18 mouse cellular contexts compared by ENCODE assay signal in the genomic region with DNA sequence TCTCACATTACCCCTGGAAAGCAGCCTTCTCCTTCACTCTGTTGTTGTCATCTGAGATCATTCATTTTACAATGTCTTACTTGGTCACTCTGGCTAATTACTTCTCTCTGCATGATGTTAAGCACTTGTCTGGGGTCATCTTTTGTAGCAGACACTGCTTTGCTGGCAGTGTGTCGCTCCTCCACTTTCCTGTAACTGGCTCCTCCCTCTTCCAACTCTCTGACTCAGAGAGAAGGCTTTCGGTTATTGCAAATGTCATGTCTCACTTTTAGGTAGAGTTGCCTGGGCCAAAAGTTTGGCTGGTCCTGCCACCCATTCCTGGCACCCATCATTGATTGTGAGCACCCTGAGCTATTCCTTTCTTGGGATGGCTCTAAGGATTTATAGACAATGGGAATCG. TPM values are rescaled to one million over a fixed set of nuclear protein-coding genes. Genes with fewer than 3 reads are reported as not detected.
A peak's percentile ranks its signal among the peaks of the same experiment; 100 is the strongest.
DNase-seq lines count a peak whose midpoint lies in the region; ATAC-seq and TF ChIP-seq lines count a peak whose summit lies in the region.
"Had no signal": no experiment of that assay in that cellular context is flagged by ENCODE, and none has a peak within 500 bp of the region (broad histone marks: within the 10 kb centered on the region; RNA-seq: fewer than 3 reads in every experiment).

No protein-coding gene starts in this region.

- 0 out of 2 replicates have a peak, but pooled peaks have one; percentile 5 for ATAC-seq in kidney, embryonic 16.5 days (ENCODE audit: low FRiP score, low TSS enrichment)
- ATAC-seq in Patski = peak; percentile 50

- H3K9ac ChIP-seq in kidney, embryonic 16.5 days (replicated peaks; ENCODE audit: low read length) = no peak overlapping the region
- H3K9ac ChIP-seq: kidney, embryonic 15.5 days; limb, embryonic 15.5 days; liver, embryonic 15.5 days; neural tube, embryonic 12.5 days had no signal

- CTCF ChIA-PET in Patski (lab: Charles Lee) = interaction anchor here (1.7 to 2.3 kb wide), 2 partner anchors 8 to 10 kb away, joined by 5 to 13 read pairs; no protein-coding TSS in a partner anchor

- peak; percentile 29 for DNase-seq in embryo, embryonic 10 days (ENCODE audit: low spot score)
- DNase-seq in embryo, embryonic 11 days = no peak
- no peak for DNase-seq in kidney, postnatal 25 days
- DNase-seq in 3T3-L1 (ENCODE audit: low read depth, low spot score) = peak; percentile 54
- no peak for DNase-seq in Patski (ENCODE audit: low read depth, low spot score)
- DNase-seq in cerebellum, postnatal 14 days = no peak
- DNase-seq: B cell, adult 2 months; cerebellum, adult 18-20 months; cerebellum, postnatal 25 days; gastrocnemius, postnatal 36 days; kidney, adult 11 months; left cerebral cortex, postnatal 4 days had no signal

- H3K4me2 ChIP-seq in kidney, embryonic 16.5 days (replicated peaks; ENCODE audit: low read depth, low read length) = no peak overlapping the region
- H3K4me2 ChIP-seq: kidney, embryonic 15.5 days; limb, embryonic 15.5 days; liver, embryonic 15.5 days; neural tube, embryonic 12.5 days had no signal

- in situ Hi-C loops in Patski (cut with MboI; ENCODE audit: low pct_unique_long_range_greater_than_20kb) = no loop called here

- WGBS in kidney, embryonic 16.5 days = 47% methylated on average over 3 of the region's 3 CpGs

- TF ChIP-seq CTCF in Patski (IDR thresholded peaks at IDR 0.05) = no peak

- no peak overlapping the region for H3K27ac ChIP-seq in kidney, embryonic 16.5 days (ENCODE audit: low read length)
- H3K27ac ChIP-seq: embryonic facial prominence, embryonic 10.5 days; kidney, embryonic 15.5 days; limb, embryonic 15.5 days; liver, embryonic 15.5 days; neural tube, embryonic 12.5 days had no signal

- no peaks in the 10 kb centered on the region for H3K27me3 ChIP-seq in kidney, embryonic 16.5 days (ENCODE audit: insufficient read depth, low read length)
- H3K27me3 ChIP-seq in Patski = no peaks in the 10 kb centered on the region
- H3K27me3 ChIP-seq: kidney, embryonic 15.5 days; limb, embryonic 15.5 days; liver, embryonic 15.5 days; neural tube, embryonic 12.5 days had no signal

- H3K4me1 ChIP-seq in kidney, embryonic 16.5 days (ENCODE audit: insufficient read depth, low read length) = peaks cover 9% of the 10 kb centered on the region; the same call in 1 of the 2 replicates
- H3K4me1 ChIP-seq: liver, embryonic 15.5 days had no signal

- no peak overlapping the region for H3K4me3 ChIP-seq in kidney, embryonic 16.5 days (ENCODE audit: low read length)
- H3K4me3 ChIP-seq: embryonic facial prominence, embryonic 10.5 days; kidney, embryonic 15.5 days; limb, embryonic 15.5 days; liver, embryonic 15.5 days; neural tube, embryonic 12.5 days had no signal

- POLR2A ChIA-PET in Patski (lab: Charles Lee) = interaction anchor here (1.0 kb wide), 1 partner anchor 10 kb away, joined by 3 read pairs; no protein-coding TSS in a partner anchor

- H3K36me3 ChIP-seq in kidney, embryonic 16.5 days (ENCODE audit: insufficient read depth, low read length) = no peaks in the 10 kb centered on the region
- H3K36me3 ChIP-seq: embryonic facial prominence, embryonic 10.5 days; kidney, embryonic 15.5 days; limb, embryonic 15.5 days; liver, embryonic 15.5 days; neural tube, embryonic 12.5 days had no signal

- H3K9me3 ChIP-seq in kidney, embryonic 16.5 days (ENCODE audit: low read length) = no peaks in the 10 kb centered on the region
- H3K9me3 ChIP-seq: embryonic facial prominence, embryonic 10.5 days; kidney, embryonic 15.5 days; limb, embryonic 15.5 days; liver, embryonic 15.5 days; neural tube, embryonic 12.5 days had no signal

RNA-seq across cellular contexts. Expression of a gene that starts 11.2 kb away (rescaled TPM):
- 381 and 401 TPM in 2 replicates for polyA plus RNA-seq in kidney, embryonic 16.5 days (2015; fragmentation: Nextera tagmentation; extraction: Ambion mirVana)
- 347 TPM for polyA plus RNA-seq in Patski (2021)

RNA-seq across cellular contexts. Expression of a gene that starts 25.4 kb away (rescaled TPM):
- 50.7 and 52.1 TPM in 2 replicates for polyA plus RNA-seq in kidney, embryonic 16.5 days (2015; fragmentation: Nextera tagmentation; extraction: Ambion mirVana)
- 96.9 TPM for polyA plus RNA-seq in Patski (2021)

Comparison
In these comparisons a context has a peak if more than half of its experiments do, and no peak if none do; other contexts are left out.
1. DNase-seq: peak in embryo, embryonic 10 days (single experiment) and 3T3-L1 (single experiment); none in embryo, embryonic 11 days (single experiment), kidney, postnatal 25 days (0 of 2), Patski (single experiment) and cerebellum, postnatal 14 days (0 of 2).